Mouse (Mus musculus) telencephalon, adult 2 months (tissue): ENCODE data around the gene Rnf40.
"Not testable (repeated sequence)": the region's sequence is repeated elsewhere in the genome, so short reads cannot be mapped to it uniquely, and the experiment has no call there.

Experiments used
- DNase-seq: peaks from one replicate; pipeline ENCODE4 v3.0.0-alpha.2; 2011; ENCODE audit warnings: low read depth, low spot score

The Rnf40 gene

DNA sequence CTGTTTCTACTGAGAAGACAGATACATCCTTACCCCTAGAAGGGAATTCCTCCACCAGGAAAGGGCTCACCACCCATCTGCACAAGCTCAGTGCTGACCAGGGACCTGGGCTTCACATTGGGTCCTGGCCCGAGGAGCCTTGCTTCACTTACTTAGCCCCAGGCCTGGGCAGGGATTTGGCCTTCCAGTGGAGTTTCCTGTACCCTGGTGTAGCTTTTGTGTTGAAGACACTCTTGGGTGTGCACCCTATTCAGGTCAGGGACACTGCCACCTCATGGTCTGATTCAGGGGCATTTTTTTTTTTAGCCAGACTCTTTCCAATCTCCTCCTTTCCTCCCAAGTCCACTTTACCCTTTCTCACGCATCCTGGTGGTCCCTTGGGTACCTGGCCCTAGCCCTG is 14.3 kb downstream of the Rnf40 start:
- DNase-seq: no peak

GRCm38 (mm10) chr7:127604256-127604655 is 15.7 kb downstream of the Rnf40 start:
- DNase-seq: no peak

GRCm38 (mm10) chr7:127607150-127607549 is 18.6 kb downstream of the Rnf40 start:
- no peak for DNase-seq

DNA sequence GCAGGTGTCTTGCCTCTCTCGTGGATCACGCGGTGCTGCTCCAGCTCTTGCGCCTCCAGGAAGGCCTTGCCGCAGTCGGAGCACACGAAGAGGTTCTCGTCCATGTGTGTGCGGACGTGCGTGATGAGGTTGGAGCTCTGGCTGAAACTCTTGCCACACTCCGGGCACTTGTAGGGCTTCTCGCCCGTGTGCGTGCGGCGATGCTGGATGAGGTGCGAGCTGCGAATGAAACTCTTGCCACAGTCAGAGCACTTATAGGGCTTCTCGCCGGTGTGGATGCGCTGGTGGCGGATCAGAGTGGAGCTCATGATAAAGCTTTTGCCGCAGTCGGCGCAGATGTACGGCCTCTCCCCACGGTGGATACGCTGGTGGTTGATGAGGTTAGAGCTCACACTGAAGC is 22.4 kb downstream of the Rnf40 start:
- DNase-seq: no peak

- DNase-seq: no peak
Observed at GRCm38 (mm10) chr7:127611561-127611960, 23.0 kb downstream of the Rnf40 start.

- no peak for DNase-seq
Observed at GRCm38 (mm10) chr7:127613501-127613900, 24.9 kb downstream of the Rnf40 start.

- DNase-seq: no peak
Observed at GRCm38 (mm10) chr7:127614091-127614490, 25.5 kb downstream of the Rnf40 start.

DNA sequence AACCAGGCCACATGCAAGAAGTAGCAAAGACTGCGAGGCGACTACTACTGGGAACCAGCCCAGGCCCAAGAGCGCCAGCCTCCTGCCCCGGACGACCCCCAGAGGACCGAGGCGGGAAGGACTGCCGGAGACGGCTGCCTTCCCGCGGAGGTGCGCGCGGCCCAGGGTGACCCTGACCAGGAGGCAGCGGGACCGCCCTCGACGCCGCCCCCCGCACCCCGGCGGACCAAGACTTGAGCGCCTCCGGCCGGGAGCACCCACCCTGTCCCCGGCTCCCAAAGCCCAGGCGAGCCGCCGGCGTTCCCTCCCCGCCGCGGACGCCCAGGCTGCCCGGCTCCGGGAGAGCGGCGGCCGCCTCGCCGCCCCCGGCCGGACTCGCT is 25.9 kb downstream of the Rnf40 start:
- DNase-seq: no peak

GRCm38 (mm10) chr7:127614891-127615843 is 26.6 kb downstream of the Rnf40 start, which contains the start of gene Zfp629:
TSS of gene Zfp629 (minus strand) at chr7:127615797.
- DNase-seq: peak; percentile 62

GRCm38 (mm10) chr7:127616336-127616735 is 27.8 kb downstream of the Rnf40 start:
- no peak for DNase-seq

DNA sequence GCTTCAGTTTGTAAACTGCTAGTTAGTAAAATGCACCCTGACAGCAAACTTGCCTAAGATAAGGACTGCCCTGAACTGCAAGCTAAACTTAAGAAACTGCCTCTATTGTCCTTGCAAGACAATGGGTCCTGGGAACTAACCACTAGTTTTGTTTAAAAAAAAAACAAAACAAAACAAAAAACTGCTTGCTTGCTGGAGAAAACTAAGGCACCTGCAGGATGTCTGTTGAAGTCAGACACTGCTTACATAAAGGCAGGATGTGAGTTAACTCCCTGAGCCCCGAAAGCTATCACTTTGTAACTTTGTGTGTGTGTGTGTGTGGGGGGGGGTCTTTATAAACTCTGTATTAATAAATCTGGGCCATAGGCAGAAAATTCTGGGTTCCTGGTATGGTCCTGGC is 28.3 kb downstream of the Rnf40 start:
- DNase-seq: no peak

DNA sequence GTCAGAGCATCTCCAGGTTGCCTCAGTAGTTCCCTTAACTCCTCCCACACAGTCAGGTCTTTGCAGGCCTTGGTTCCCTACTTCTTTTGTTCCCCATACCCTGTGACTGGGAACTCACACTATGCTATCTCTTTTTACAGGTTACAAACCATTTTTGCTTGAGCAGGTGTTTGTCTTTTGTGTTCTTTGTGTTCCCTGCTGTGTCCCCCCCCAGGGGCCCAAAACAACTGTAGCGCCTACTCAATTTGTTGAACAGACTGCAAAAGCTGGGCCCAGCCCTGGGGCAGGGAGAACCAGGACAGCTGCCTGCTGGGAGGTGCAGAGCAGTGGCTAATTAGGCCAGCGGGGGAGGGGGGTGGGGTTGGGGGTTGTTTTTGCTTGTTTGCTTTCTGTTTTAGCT is 29.4 kb downstream of the Rnf40 start:
- no peak for DNase-seq

DNA sequence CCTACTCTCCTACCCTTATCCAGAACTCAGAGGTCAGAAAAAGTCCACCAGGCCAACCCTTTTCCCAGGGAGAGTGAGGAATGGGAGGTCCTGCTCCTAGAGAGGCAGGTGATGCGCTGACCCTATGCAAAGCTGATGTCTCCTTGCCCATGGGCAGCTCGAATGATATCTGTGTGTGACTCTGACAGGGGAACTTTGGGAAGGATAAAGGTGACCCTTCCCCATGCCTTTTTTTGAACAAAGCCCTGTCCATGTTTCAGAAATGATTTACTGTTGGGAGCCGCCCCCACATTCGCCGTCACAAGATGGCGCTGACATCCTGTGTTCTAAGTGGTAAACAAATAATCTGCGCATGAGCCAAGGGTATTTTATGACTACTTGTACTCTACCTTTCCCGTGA is 29.8 kb downstream of the Rnf40 start:
- DNase-seq: not testable (repeated sequence)

DNA sequence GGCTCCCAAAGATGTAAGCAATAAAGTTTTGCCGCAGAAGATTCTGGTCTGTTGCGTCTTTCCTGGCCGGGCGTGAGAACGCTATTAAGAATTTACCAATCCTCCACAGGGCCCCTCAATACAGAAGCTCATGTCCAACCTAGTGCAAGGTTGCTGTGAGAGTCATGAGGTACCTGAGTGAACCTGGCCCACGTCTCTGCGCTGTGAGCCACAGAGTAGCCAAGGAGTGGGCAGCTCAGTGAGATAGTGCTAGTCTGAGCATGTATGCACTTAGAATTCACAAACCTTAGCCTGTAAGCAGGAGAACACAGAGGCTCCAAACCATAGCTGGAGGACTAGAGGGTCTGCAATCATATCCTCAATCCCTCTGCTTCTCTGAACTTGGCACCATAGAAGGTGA is 37.5 kb downstream of the Rnf40 start:
- no peak for DNase-seq

GRCm38 (mm10) chr7:127626471-127626870 is 37.9 kb downstream of the Rnf40 start:
- DNase-seq: no peak

- DNase-seq: no peak
Observed at GRCm38 (mm10) chr7:127628646-127629045, 40.1 kb downstream of the Rnf40 start.

DNA sequence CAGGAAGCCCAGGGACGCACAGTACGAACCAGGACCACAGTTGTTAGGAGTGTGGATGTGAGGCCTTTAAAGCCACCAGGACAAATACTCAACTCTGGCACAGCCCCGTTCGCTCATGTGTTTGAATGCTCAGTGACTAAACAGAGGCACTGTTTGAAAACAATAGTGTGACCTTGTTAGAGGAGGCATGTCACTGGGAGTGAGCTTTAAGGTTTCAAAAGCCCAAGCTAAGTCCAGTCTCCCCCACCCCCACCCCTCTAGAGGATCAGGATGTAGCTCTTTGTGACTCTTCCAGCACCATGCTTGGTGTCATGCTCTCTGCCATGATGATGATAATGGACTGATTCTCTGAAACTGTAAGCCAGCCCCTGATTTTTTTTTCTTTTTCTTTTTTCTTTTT is 42.8 kb downstream of the Rnf40 start:
- no peak for DNase-seq

- peak; percentile 69 for DNase-seq
Observed at GRCm38 (mm10) chr7:127636963-127637362, 48.4 kb downstream of the Rnf40 start.

DNA sequence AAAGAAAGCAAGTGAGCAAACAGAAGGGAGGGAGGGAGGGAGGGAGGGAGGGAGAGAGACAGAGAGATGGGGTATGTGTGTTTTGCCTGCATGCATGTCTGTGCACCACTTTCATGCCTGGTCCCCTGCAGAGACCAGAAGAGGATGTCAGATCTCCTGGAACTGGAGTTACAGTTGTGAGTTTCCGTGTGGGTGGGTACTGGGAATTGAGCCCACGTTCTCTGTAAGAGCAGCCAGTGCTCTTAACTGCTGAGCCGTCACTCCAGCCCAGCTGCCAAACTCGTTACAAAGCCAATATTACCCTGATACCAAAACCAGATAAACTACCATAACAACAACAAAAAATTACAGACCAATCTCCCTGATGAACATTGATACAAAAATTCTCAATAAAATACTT is 52.7 kb downstream of the Rnf40 start:
- peak; percentile 57 for DNase-seq

- no peak for DNase-seq
Observed at GRCm38 (mm10) chr7:127642254-127642653, 53.7 kb downstream of the Rnf40 start.

- DNase-seq: no peak
Observed at GRCm38 (mm10) chr7:127646363-127646762, 57.8 kb downstream of the Rnf40 start.

DNA sequence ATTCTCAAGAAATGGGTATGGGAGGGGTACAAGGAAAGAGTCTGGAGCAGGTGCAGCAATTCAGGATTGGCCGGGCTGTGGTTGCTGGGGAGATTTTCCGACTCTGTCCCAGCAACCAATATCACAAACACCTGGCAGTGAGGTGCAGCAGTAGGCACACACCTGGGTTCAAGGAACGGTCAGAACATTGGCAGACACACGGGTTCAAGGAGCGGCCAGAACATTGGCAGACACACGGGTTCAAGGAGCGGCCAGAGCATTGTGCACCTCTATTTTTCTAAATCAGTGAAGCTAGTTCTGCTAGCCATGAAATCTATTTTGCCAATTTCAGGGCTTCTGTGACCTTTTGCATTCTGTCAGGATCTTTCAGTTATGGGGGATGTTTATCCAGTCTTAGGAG is 59.0 kb downstream of the Rnf40 start:
- DNase-seq: not testable (repeated sequence)

DNA sequence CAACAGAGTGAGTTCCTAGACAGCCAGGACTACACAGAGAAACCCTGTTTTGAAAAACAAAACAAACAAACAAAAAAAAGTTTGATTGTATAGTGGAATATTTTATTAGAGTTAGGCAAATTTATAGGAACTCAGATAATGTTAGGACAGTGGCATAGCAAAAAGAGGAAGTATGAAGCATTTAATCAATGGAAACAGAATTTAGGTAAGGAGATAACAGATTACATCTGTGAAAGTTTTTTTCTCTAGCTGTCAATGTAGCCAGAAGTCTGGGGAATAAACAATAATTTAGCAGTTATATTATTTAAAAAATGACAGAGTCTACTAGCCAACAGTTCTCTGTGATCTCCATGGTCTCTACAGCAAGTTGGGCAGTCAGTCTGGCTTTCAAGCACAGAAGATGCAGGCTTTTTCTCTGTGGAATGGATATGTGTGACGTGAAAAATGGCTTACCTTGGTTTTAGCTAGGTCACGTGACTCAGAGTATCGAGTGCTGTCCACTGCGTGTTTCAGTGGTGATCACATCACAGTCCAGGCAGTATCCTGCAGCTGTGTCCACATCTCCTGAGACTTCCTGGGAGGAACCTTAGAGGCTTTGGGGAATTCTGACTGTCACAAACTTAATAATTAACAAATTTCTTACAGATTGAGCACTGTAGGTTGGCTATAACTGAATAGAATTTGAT is 60.1 kb downstream of the Rnf40 start:
- no peak for DNase-seq
